Mouse (Mus musculus) liver, adult 2 months (tissue): ENCODE measurements around the gene Dgat2.

ENCODE experiments used
- CTCF ChIP-seq: fragments of 200-500 bp; IDR thresholded peaks from 2 replicates; pipeline ENCODE4 v1.5.1; 2011; ENCODE audit warnings: low read depth, low read length, control low read depth
- POLR2A ChIP-seq: fragments of 200-500 bp; IDR thresholded peaks from 2 replicates; pipeline ENCODE4 v1.6.1; 2011; ENCODE audit warnings: low read length, control low read depth; ENCODE audit not compliant: insufficient read depth; ENCODE audit errors: extremely low read depth

- no peak for TF ChIP-seq CTCF
- TF ChIP-seq POLR2A, result no peak
Observed at GRCm38 (mm10) chr7:99154648-99155151, 27.8 kb downstream of the Dgat2 start.
